Mouse (Mus musculus) neural tube, embryonic 11.5 days (tissue): ENCODE measurements around the gene Pdzd8. TPM values are rescaled to one million over a fixed set of nuclear protein-coding genes. Genes with fewer than 3 reads are reported as not detected.

Experiments used
- ATAC-seq: fragments of 200-750 bp; cut with Nextera tagmentation; 2 replicates; pipeline ENCODE4 v1.8.0; 2017; ENCODE audit warnings: moderate number of reproducible peaks, mild to moderate bottlenecking, moderate TSS enrichment, moderate library complexity; ENCODE audit not compliant: insufficient read depth, low FRiP score, low TSS enrichment
- DNase-seq: peaks from one replicate; pipeline ENCODE4 v3.0.0-alpha.2; 2015; ENCODE audit warnings: low spot score
- H3K27ac ChIP-seq: fragments of 300-500 bp; sonication (generic); 2 replicates; pipeline ENCODE4 v1.5.1; 2014; ENCODE audit warnings: low read depth, mild to moderate bottlenecking, low read length
- H3K27me3 ChIP-seq: fragments of 300-500 bp; sonication (generic); 2 replicates; pipeline ENCODE4 v1.6.1; 2014; ENCODE audit warnings: mild to moderate bottlenecking, low read length, mixed read lengths; ENCODE audit not compliant: control insufficient read depth, insufficient read depth
- H3K36me3 ChIP-seq: fragments of 300-500 bp; sonication (generic); 2 replicates; pipeline ENCODE4 v1.6.1; 2014; ENCODE audit warnings: mild to moderate bottlenecking, low read length, moderate library complexity, mixed read lengths; ENCODE audit not compliant: control insufficient read depth, insufficient read depth
- H3K4me1 ChIP-seq: fragments of 300-500 bp; sonication (generic); 2 replicates; pipeline ENCODE4 v1.6.1; 2014; ENCODE audit warnings: low read length, mixed read lengths; ENCODE audit not compliant: control insufficient read depth, insufficient read depth
- H3K4me2 ChIP-seq: fragments of 300-500 bp; sonication (generic); 2 replicates; pipeline ENCODE4 v1.6.1; 2014; ENCODE audit warnings: low read depth, mild to moderate bottlenecking, moderate library complexity
- H3K4me3 ChIP-seq: fragments of 300-500 bp; sonication (generic); 2 replicates; pipeline ENCODE4 v1.5.1; 2014; ENCODE audit warnings: low read depth, low read length
- H3K9ac ChIP-seq: fragments of 300-500 bp; sonication (generic); 2 replicates; pipeline ENCODE4 v1.6.1; 2014; ENCODE audit warnings: mild to moderate bottlenecking, low read length
- H3K9me3 ChIP-seq: fragments of 300-500 bp; sonication (generic); 2 replicates; pipeline ENCODE4 v1.6.1; 2016; ENCODE audit warnings: low read length; ENCODE audit not compliant: control insufficient read depth
- WGBS: fragments of 180-500 bp; shearing (Covaris S2); extraction: QIAGEN DNeasy Blood & Tissue Kit; methylation state at CpG from one replicate; pipeline ENCODE4 v1.1.7; 2014; 5-methylcytosine and 5-hydroxymethylcytosine counted together
- polyA plus RNA-seq: library from polyadenylated mRNA; unstranded; fragments of >200 nt; fragmentation: Nextera tagmentation; extraction: Ambion mirVana; gene quantifications from 2 replicates; pipeline ENCODE4 v1.2.1, GENCODE M21; 2014

Gene Pdzd8
- polyA plus RNA-seq, 1 experiment from 2014 or later: 16.4 TPM

- no peak for ATAC-seq
- H3K4me2 ChIP-seq: no peak overlapping the region
Observed at GRCm38 (mm10) chr19:59330816-59331225, 14.8 kb downstream of the Pdzd8 start.

GRCm38 (mm10) chr19:59321990-59322389, 23.6 kb downstream of the Pdzd8 start, which contains the start of gene Rps12-ps3:
TSS of gene Rps12-ps3 (plus strand) at chr19:59322290.
- Histone ChIP-seq H3K4me2 (no peak within 1 kb of the TSS), H3K9ac (no peak within 1 kb of the TSS), H3K27ac (no peak within 1 kb of the TSS), H3K4me3 (no peak within 1 kb of the TSS), H3K4me1 (no peaks in the 10 kb centered on the region), H3K27me3 (no peaks in the 10 kb centered on the region), H3K9me3 (no peaks in the 10 kb centered on the region), H3K36me3 (no peaks in the 10 kb centered on the region)
- ATAC-seq (no peak), DNase-seq (no peak)
- 98% methylated on average over 12 of the region's 14 CpGs for WGBS

More at GRCm38 (mm10) chr19:59330816-59331225, 14.8 kb downstream of the Pdzd8 start:
- no peak for DNase-seq
- H3K36me3 ChIP-seq: no peaks in the 10 kb centered on the region
- H3K9me3 ChIP-seq: no peaks in the 10 kb centered on the region
- H3K4me1 ChIP-seq: no peaks in the 10 kb centered on the region
- no peak overlapping the region for H3K9ac ChIP-seq
- H3K27ac ChIP-seq: no peak overlapping the region
- H3K27me3 ChIP-seq: no peaks in the 10 kb centered on the region
- H3K4me3 ChIP-seq: no peak overlapping the region

GRCm38 (mm10) chr19:59316571-59316970, 29.0 kb downstream of the Pdzd8 start:
- no peak overlapping the region for H3K4me3 ChIP-seq
- no peak overlapping the region for H3K27ac ChIP-seq
- no peaks in the 10 kb centered on the region for H3K27me3 ChIP-seq
- no peaks in the 10 kb centered on the region for H3K4me1 ChIP-seq
- no peaks in the 10 kb centered on the region for H3K9me3 ChIP-seq
- H3K9ac ChIP-seq: no peak overlapping the region
- no peaks in the 10 kb centered on the region for H3K36me3 ChIP-seq
- H3K4me2 ChIP-seq: no peak overlapping the region
- ATAC-seq (no peak), DNase-seq (peak; percentile 41)

GRCm38 (mm10) chr19:59315308-59315707, 30.3 kb downstream of the Pdzd8 start:
- DNase-seq: no peak
- H3K4me1 ChIP-seq: no peaks in the 10 kb centered on the region

GRCm38 (mm10) chr19:59292183-59292839, 53.3 kb downstream of the Pdzd8 start:
- Histone ChIP-seq H3K4me2 (no peak overlapping the region), H3K9me3 (no peaks in the 10 kb centered on the region), H3K9ac (no peak overlapping the region), H3K27ac (no peak overlapping the region), H3K4me3 (no peak overlapping the region), H3K36me3 (no peaks in the 10 kb centered on the region), H3K27me3 (no peaks in the 10 kb centered on the region), H3K4me1 (no peaks in the 10 kb centered on the region)
- WGBS: 92% methylated on average over 5 of the region's 5 CpGs
- DNase-seq: no peak
- ATAC-seq: no peak

More at GRCm38 (mm10) chr19:59315308-59315707, 30.3 kb downstream of the Pdzd8 start:
- H3K36me3 ChIP-seq: no peaks in the 10 kb centered on the region
- no peaks in the 10 kb centered on the region for H3K27me3 ChIP-seq
- no peak overlapping the region for H3K4me3 ChIP-seq
- no peak overlapping the region for H3K27ac ChIP-seq
- H3K9me3 ChIP-seq: no peaks in the 10 kb centered on the region
- ATAC-seq: no peak
- H3K4me2 ChIP-seq: no peak overlapping the region
- no peak overlapping the region for H3K9ac ChIP-seq

GRCm38 (mm10) chr19:59289811-59290210, 55.8 kb downstream of the Pdzd8 start:
- no peaks in the 10 kb centered on the region for H3K4me1 ChIP-seq
- H3K9me3 ChIP-seq: no peaks in the 10 kb centered on the region
- no peaks in the 10 kb centered on the region for H3K36me3 ChIP-seq
- H3K9ac ChIP-seq: no peak overlapping the region
- no peak for ATAC-seq
- no peak overlapping the region for H3K27ac ChIP-seq
- H3K27me3 ChIP-seq: no peaks in the 10 kb centered on the region
- no peak for DNase-seq
- WGBS: 90% methylated on average over 6 of the region's 6 CpGs
- no peak overlapping the region for H3K4me3 ChIP-seq
- no peak overlapping the region for H3K4me2 ChIP-seq

GRCm38 (mm10) chr19:59289042-59289441, 56.5 kb downstream of the Pdzd8 start:
- no peak overlapping the region for H3K4me2 ChIP-seq
- no peaks in the 10 kb centered on the region for H3K4me1 ChIP-seq
- ATAC-seq: no peak

GRCm38 (mm10) chr19:59282001-59282400, 63.6 kb downstream of the Pdzd8 start:
- DNase-seq: no peak
- Histone ChIP-seq H3K9me3 (no peaks in the 10 kb centered on the region), H3K27me3 (no peaks in the 10 kb centered on the region), H3K4me1 (no peaks in the 10 kb centered on the region), H3K27ac (no peak overlapping the region), H3K4me2 (no peak overlapping the region), H3K9ac (no peak overlapping the region), H3K4me3 (no peak overlapping the region), H3K36me3 (no peaks in the 10 kb centered on the region; the same call in 1 of the 2 replicates)
- no peak for ATAC-seq
- WGBS: 88% methylated on average over 3 of the region's 3 CpGs

More at GRCm38 (mm10) chr19:59289042-59289441, 56.5 kb downstream of the Pdzd8 start:
- Histone ChIP-seq H3K27me3 (no peaks in the 10 kb centered on the region), H3K27ac (no peak overlapping the region), H3K9me3 (no peaks in the 10 kb centered on the region), H3K4me3 (no peak overlapping the region), H3K9ac (no peak overlapping the region), H3K36me3 (no peaks in the 10 kb centered on the region)
- no peak for DNase-seq

GRCm38 (mm10) chr19:59280841-59281240, 64.7 kb downstream of the Pdzd8 start:
- H3K9me3 ChIP-seq: no peaks in the 10 kb centered on the region
- H3K27ac ChIP-seq: no peak overlapping the region
- no peak for DNase-seq
- no peak overlapping the region for H3K4me3 ChIP-seq
- no peak for ATAC-seq
- H3K9ac ChIP-seq: no peak overlapping the region
- no peaks in the 10 kb centered on the region for H3K4me1 ChIP-seq
- H3K4me2 ChIP-seq: no peak overlapping the region
- no peaks in the 10 kb centered on the region for H3K27me3 ChIP-seq
- no peaks in the 10 kb centered on the region; the same call in 1 of the 2 replicates for H3K36me3 ChIP-seq
